Mouse (Mus musculus) lung, postnatal 10 days (tissue): ENCODE measurements around the gene Ccr2.
"Not testable (repeated sequence)": the region's sequence is repeated elsewhere in the genome, so short reads cannot be mapped to it uniquely, and the experiment has no call there.

Experiments used
- DNase-seq: peaks from one replicate; pipeline ENCODE4 v3.0.0; 2021

Ccr2 gene

DNA sequence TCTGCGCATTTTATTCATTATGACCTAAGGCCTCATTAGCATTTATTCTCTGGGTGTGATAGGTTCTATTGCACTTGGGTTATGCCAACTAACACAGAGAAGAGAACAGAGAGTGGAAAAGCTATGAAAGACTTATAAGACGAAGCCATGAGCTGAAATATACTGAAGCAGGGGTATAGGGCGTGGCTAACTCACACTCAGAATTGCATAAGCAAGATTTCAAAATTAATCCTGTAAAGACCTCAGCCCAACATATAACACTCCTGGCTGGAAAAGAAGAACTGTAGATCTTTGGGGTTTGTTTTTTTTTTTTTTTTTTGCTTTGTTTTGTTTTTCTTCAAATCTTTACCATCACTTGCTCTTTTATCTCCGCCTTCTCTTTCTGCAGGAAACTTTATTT lies at the start of gene Ccr2:
Ccr2 (plus strand) TSS at position 228 of the 400 bp plus-strand sequence.
- DNase-seq, result no peak

DNA sequence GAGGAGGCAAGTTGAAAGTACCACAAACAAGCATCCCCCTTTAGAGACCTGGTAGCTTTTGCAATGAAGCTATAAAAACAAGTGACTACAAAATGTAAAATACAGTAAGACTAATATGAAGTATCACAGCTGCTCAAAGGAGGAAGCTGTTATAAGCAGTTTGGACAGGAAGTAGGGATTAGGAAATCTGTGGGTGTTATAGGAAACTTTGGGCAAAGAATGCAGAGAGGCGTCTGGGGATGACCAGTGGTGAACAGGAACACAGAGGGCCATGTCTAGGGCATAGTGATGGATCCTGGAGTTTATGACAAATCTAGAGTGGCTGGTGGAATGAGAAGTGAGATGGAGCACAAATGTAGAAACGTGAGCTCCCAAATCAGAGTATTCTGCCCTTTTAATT lies 48.2 kb upstream of the Ccr2 start:
- DNase-seq, result no peak

DNA sequence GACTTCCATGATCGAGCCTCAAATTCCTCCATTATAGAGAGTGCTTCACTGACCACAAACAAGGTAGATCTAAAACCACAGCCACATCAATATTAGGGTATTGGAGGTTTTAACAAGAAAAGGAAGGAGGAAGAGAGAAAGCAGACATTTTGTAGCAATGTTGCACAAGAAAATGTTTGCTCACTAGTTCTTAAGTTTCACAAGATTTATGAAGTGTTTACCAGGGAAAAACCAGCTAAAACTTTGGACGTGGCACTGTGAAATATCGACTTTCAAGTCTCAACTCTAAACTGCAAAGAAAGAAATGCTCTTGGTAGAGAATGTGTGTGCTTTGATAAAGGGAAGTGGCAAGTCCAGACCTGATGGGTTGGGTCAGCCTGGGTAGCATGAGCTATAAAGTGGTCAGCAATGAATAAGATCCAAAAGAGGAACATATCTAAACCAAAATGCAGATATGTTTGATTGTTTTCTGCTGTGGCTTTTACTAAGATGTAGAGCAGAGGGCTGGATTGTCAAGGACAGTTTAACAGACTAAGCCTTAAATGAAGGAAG lies 45.5 kb upstream of the Ccr2 start:
- peak; percentile 5 for DNase-seq

DNA sequence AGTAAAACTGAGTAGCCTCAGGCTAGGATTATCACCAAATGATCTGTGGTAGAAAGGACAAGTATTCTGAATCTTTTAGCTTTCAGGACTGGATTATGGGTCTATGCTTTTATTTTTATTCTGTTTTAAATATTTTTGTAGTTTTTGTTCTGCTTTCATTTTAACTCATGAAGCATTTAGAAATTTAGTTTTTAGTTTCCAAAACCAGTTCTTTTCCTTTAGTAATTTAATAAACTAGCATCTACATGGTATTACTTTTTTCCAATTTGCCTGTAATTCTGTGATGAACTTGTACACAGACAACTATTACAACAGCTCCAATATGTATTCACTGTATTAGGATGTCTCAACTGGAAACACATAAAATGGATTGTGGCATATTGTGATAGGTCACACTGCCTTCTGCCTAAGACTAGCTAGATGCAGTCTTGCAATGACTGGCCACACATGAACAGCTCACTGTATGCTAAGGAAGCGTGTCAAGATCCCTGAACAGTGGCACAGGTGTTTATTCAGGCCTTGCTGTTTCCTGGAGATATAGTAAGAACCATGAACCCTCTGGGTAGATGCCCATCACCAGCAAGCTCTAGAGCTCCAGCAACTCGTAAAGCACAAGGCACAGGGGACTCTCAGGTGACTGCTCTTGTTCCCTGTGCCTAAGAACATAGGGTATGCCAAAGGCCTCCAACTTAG lies 41.9 kb upstream of the Ccr2 start:
- no peak for DNase-seq

DNA sequence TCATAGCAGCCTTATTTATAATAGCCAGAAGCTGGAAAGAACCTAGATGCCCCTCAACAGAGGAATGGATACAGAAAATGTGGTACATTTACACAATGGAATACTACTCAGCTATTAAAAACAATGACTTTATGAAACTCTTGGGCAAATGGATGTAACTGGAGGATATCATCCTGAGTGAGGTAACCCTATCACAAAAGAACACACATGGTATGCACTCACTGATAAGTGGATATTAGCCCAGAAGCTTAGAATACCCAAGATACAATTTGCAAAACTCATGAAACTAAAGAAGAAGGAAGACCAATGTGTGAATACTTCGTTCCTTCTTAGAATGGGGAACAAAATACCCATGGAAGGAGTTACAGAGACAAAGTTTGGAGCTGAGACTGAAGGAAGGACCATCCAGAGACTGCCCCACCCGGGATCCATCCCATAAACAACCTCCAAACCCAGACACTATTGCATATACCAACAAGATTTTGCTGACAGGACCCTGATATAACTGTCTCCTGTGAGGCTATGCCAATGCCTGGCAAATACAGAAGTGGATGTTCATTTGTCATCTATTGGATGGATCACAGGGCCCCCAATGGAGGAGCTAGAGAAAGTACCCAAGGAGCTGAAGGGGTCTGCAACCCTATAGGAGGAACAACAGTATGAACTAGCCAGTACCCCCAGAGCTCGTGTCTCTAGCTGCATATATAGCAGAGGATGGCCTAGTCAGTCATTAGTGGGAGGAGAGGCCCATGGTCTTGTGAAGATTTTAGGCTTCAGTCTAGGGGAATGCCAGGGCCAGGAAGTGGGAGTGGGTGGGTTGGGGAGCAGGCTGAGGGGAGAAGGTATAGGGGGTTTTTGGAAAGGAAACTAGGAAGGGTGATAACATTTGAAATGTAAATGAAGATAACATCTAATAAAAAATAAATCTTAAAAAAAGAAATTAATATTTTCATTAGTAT lies 40.0 kb upstream of the Ccr2 start:
- DNase-seq, result not testable (repeated sequence)

DNA sequence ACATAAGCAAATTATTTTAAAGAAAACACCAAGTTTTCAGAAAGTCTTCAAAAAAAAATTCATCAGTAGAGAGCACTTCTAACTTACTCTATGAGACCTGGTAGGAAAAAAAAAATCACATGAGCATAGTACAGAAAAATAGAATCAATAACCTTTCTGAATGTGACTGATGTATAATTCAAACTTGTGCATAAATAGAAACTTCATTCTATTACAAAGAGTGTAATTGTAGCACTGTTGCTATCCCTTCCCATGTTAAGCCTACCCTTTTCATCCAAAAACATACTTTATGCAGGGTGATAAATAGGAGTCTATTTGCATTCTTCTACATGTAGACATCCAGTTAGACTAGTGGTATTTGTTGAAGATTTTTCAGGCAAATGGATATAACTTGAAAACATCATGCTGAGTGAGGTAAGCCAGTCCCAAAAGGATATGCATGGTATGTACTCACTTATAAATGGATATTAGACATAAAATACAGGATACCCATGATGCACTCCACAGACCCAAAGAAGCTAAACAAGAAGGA lies 35.1 kb upstream of the Ccr2 start:
- DNase-seq, result no peak

DNA sequence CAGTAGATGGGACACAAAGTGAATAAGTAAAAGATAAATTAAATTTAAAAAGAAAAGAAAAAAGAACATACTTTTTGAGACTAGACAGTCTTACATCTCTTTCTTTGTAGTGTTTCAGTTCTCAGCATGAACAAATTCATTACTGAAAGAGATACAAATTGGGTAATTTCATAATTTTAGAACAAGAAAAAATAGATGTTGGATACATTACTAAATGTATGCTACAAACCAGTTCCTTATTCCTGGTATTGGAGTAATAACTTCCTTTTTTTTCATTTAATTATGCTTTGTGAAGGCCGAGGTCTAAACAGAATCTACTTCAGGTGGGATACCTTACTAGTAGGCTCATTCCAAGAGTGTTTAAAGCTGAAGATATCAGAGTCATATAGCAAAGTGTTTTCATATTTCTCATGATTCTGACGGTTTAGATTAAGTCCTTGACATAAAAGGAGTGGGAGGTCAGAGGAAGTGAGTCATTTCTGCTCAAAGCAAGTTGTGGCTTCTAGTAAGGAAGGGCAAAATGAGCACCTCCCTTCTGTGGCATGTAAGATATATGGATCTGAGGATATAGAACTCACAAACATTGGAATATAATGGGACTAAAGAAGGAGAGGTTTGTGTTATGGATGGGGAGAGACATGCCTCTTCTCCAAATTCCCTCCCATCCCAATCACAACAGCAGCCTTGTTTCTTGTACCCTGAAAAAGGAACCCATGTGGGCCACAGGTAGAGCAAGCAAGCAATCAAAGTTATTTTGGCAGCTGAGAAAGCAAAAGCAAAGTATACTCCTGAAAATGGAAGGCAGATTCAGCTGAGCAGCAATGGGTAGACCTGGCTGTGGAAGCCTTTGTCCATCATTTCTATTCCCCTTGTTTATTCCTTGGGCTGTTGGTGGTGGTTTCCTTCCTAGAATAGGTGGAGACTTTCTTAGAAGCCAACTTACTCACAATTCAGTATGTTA lies 33.4 kb upstream of the Ccr2 start:
- DNase-seq, result no peak

DNA sequence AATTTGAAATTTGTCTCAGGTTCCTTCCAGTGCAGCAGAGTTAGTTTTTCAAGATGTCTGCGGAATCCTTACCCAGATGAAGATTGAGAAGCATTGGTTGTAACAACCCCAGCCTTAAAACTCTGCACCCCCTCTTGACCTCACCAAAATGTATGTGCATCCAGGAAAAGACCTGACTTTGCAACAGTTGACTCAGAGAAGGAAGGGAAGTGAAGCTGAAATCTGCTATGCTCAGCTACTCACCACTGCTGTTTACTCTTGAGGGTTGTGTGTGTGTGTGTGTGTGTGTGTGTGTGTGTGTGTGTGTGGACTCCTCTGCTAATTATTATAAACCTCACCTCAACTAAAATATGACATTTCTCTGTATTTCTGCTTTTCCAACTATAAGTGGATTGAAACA lies 30.2 kb upstream of the Ccr2 start:
- no peak for DNase-seq

DNA sequence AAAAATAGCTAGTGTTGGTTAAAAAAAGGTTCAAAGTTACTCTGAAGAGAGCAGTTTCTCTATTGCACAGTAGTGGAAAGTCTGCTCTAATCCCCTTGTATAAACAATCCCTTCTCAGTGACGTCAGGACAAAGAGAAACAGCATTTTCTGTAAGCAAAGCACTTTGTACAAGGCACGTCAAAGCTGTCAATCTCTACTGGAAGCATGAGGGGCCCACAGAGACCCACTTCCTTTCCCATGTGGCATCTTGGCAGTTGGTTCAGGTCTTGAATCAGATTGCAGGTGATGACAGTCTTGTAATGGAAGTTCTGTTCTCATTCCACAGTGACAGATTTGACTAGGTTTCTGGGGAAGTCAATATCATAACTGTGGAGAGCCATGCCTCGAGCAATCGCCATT lies 21.9 kb upstream of the Ccr2 start:
- no peak for DNase-seq

DNA sequence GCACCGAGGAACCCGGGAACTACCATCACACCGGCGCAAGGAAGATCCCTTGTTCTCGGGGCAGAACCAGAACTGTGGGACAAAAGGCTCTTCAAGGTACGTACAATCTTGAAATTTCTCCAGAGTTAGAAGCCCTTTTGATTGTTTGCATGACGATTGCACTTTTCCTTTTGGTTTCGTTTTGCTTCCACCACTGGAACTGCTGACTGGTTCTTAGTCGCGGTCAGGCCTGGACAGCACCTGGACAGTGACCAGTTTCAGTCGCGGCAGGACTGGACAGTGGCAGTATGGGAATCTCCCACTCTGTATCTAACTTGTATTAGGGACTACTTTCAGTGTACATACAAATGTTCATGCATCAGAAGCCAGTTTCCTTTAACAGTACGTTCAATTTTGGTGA lies 21.3 kb upstream of the Ccr2 start:
- not testable (repeated sequence) for DNase-seq

DNA sequence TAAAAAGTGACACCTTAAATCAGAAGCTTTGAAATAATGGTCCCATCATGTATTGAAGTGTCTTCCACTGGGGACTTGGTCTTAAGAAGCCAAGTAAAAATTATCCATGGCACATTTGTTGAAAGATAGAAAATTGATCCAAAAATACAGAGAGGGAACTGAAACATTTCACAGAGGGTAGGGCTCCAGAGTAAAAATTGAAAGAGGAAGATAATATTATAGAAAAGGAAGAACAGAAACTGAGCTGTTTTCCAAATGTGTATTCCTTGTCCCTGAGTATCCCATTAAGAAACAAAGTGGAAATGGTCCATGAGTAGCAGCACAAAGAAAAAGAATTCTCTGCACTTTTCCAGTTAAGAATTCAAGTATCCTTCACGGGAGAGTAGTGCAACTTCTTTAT lies 11.3 kb upstream of the Ccr2 start:
- no peak for DNase-seq

DNA sequence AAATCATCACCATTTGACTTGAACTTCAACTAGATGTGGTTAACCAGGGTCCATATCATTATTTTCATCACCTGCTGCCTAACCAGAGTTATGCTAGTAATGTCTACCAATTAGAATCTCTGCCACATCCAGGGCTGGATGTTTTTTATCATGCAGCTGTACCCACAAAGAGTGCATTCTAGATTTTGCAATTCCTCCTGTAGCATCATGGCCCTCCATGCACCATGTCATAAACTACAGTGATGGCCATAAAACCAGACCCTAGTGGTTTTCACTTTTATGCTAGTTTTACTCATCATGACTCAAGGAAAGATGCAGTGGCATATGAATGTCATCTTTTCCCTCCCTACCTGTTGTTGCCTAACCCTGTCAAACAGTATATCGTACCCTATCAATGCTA lies 2.6 kb upstream of the Ccr2 start:
- no peak for DNase-seq

DNA sequence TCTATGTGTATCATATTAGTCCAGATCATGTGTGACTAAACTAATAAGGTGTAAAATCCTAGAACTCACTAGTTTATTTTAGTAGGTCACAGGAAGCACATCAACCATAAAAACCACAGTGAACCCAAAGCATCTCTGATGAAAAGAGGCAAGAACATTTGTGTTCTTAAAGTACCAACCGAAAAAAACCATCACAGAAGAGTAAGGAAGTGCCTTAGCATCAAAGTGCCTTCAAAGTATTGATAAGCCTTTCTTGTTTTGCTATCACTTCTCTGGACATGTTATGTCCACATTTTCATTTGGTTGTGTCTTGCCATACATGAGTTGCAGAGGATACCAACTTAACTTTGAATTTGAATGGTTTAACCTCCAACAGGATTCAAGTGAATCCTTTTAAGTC lies 1.4 kb upstream of the Ccr2 start:
- DNase-seq, result no peak

DNA sequence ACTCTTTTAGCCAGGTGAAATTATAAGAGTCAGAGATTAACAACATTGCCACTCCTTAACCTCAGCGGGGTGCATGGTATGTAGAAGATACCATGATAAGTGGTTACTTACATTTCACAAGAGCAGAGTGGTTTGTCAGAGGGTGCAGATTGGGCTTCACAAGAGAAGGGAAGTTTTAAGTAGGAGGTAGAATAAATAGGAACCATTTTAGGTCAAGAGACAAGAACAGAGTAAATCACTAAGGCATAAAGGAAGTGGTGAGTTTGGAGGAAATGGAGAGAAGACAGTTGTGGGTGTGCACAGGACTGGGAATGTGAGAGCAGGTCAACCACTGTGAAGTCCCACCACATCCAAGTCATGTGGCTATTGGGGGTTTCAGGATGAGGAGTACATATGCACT lies 1.4 kb downstream of the Ccr2 start:
- DNase-seq, result no peak

DNA sequence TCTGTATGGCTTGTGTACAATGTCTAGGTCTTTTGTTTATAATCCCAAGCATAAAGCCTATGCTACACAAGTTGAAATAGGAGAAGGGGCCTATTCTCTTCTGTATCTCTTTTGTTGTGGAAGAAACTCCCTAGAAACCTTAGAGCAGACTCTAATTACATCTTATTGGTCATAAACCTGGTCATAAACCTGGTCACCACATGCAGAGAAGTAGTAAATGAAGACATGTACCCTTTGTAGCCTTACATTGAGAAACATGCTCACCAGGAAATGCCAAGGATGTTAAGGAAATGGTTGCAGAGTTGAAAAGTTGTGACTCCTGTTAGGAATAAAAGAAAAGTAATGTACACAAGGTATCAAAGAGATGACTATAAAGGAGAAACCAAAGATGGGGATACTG lies 3.4 kb downstream of the Ccr2 start:
- DNase-seq, result no peak

DNA sequence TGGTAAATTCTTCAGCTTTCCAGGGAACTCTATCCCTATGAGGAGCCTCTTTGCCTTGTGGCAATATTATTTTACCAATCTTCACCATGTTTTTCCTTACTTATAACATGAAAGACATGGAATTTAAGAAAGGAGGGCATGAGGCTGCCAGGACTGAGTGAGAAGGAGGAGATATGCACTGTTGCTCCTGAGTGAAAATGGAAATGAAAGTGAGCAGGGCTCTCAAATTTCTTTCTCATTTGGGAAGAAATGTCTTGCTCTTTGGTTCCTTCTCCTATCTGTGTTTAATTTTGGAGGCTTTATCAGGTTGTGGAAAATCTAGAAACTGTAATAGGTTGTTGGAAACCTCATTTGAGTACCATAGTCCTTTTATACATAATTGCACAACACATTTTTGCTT lies 5.5 kb downstream of the Ccr2 start:
- no peak for DNase-seq

DNA sequence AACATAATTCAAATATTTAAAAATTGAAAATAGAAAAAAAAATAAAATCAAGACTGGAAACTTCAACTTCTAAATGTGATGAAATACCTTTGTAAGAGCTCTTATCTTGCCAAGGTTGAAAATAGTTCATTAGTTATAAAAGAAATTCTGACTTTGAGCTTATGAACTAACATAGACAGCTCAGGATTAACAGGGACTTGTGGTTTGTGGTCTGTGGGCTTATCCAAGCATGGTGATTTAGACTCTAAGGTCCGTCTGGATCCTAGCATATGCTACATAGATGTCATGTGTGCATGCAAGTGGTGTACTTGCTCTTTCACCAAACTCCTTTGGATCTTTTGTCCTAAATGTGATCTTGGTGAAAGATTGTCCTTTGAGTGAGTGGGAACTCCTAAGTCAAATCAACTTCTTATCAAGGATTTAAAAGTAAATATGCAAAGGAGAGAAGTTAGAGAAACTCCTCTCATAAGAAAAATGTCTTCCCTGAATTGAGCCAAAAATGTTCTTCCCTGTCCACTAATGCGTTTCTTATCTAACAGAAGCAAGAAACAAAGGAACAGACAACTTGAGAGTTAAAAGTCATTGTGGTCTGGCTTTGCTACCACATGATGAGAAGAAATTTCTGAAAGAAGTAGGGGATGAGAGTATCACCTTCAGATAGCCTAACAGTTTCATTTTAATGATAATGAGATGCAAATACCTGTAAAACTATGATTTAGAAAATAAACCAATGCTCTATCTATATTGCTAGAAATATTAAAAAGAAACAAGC lies 6.8 kb downstream of the Ccr2 start:
- no peak for DNase-seq

DNA sequence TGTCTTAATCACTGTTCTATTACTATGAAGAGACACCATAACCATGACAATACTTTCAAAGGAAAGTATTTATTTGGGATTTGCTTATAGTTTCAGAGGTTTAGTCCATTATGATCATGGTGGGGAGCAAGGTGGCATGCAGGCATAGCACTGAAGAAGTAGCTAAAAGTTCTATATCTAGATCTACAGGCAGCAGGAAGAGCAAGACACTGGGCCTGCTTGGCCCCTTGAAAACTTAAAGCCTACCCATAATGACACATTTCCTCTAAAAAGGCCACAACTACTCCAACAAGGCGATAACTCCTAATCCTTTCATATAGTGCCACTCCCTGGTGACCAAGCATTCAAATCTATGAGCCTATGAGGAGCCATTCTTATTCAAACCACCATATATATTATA lies 10.2 kb downstream of the Ccr2 start:
- no peak for DNase-seq

DNA sequence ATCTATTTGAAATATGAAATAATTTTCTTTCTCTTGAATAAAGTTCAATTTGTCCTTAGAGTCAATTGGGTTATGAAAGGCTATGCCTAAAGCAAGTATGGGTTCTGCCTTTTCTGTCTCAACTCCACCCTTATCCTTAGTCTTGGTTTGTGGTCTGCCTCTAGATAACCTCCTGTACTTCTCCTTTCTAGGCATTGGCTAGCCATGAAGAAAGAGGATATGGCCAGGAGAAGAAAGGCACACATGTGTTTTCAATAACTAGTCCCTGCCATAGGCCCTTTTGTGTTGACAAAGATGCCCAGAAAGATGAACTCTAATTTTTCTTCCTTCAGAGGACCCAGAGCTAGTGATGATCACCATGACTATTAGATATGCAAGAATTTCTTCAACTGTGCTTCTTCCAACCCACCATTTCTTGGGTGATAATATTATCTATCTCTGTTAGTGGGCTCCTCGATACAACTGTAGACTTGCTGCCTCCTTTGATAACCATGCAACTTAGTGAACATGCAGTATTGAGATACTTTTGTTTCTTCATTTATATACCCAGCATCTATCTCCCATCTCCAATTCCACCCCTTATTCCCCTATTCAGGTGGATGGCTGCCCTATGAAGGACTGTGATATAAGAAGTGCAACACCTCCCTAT lies 11.0 kb downstream of the Ccr2 start:
- no peak for DNase-seq

DNA sequence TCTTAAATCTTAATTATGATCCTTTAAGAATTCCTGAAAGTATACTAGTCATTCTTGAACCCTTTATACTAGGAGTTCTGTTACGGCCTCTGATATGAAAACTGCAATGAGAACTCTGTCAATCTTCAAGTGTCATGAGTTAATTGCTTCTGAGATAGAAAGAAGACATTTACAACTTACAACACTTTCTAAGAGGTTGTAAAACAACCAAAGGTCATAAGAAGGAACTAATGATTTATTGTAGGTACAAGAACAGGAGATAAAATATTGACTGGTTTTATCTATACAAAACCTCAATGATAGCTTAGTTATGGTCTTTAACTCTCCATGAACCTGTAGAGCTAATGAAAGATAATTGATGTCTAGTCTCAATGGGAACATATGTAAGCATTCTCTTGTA lies 12.0 kb downstream of the Ccr2 start:
- DNase-seq, result no peak

DNA sequence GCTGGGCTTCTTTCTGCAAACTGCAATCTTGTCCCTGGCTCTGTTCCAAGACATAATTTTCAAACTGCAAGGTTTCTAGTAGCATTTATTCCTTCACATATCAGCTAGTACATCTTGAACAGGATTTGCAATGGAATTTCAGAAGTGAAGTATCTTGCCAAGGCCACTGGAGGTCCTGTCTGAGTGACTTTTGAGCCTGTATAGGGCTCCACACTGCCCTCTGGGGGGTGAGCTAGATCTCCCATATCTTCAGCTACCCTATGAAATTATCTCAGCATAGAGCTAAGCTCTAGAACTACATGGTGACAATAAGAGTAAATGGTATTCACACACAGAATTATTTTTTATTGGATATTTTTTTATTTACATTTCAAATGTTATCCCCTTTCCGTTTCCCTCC lies 16.7 kb downstream of the Ccr2 start:
- DNase-seq, result peak; percentile 62
